Mouse (Mus musculus) brain, embryonic 14.5 days (tissue): ENCODE results near the gene Prr3. TPM values are rescaled to one million over a fixed set of nuclear protein-coding genes. Genes with fewer than 3 reads are reported as not detected.

ENCODE experiments used
- DNase-seq: peaks from one replicate; pipeline ENCODE4 v3.0.0-alpha.2; 2011; ENCODE audit warnings: low read depth
- CTCF ChIP-seq: fragments of 200-500 bp; IDR thresholded peaks from 2 replicates; pipeline ENCODE4 v1.5.1; 2012; ENCODE audit warnings: inconsistent platforms, mild to moderate bottlenecking, moderate library complexity, borderline replicate concordance; ENCODE audit not compliant: insufficient read depth, insufficient read length; ENCODE audit errors: extremely low read depth
- POLR2A ChIP-seq: fragments of 200-500 bp; IDR thresholded peaks from 2 replicates; pipeline ENCODE4 v1.6.1; 2012; ENCODE audit warnings: mild to moderate bottlenecking, inconsistent platforms, borderline replicate concordance; ENCODE audit not compliant: poor library complexity, insufficient read depth, insufficient read length, severe bottlenecking; ENCODE audit errors: extremely low read depth
- polyA plus RNA-seq: library from polyadenylated mRNA; depleted of rRNA; stranded (reverse); fragments of >200 nt; gene quantifications from 2 replicates; pipeline ENCODE4 v1.2.3, GENCODE M21; 2012

Prr3 gene
- polyA plus RNA-seq, 1 experiment: 81.6 TPM

DNA sequence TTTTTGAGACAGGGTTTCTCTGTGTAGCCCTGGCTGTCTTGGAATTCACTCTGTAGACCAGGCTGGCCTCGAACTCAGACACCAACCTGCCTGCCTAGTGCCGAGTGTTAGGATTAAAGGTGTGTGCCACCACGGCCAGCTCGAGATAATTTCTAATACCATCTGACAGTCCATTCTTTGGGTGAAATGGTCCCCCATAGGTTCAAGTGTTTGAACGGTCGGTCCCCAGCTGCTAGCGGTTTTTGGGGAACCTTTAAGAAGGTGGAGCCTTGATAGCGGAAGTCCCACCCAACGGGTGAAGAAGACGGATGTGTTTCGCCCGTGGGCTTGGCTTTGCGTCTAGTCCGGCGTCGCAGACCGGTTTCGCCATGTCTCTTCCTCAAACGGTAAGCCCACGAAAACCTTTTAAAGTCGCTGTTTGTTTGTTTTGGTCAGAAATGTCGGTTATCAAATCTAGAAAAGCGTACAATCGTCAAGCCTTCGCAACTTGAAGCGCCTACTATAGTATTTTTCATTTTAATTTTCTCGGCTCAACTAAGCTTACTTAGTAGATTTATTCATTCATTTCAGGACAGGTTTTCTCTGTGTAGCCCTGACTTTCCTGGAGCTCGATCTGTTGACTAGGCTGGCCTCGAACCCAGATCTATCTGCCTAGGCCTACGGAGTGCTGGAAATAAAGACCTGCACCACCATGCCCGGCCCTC, 14.3 kb upstream of the Prr3 start:
- TF ChIP-seq CTCF: no peak
- peak; percentile 36; the same call in 1 of the 2 replicates for TF ChIP-seq POLR2A
- DNase-seq: peak; percentile 95

DNA sequence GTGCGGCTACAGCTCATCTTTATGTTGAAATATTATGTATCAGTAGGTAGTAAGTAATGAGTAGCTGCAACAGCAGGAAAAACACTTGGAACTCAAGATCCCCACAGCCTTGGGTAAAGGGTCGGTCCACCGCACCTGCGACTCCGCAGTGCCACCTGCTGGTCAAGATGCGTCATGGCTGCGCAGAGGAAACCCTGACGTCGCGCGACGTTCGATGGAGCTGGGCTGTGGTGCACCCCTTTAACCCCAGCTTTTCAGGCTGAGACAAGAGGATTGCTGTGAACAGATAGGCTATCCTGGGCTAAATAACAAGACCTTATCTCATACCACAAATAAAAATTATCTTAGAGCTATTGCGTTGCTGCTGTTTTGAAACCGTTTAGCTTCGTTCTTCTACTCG, 13.6 kb upstream of the Prr3 start:
- TF ChIP-seq CTCF (peak; percentile 99), POLR2A (no peak)
- DNase-seq: peak; percentile 91

- TF ChIP-seq CTCF (no peak), POLR2A (no peak)
- no peak for DNase-seq
These were observed 11.7 kb upstream of the Prr3 start for GRCm38 (mm10) chr17:35991781-35992180.

- DNase-seq: no peak
- no peak for TF ChIP-seq POLR2A
- TF ChIP-seq CTCF: no peak
These were observed 1.7 kb upstream of the Prr3 start for GRCm38 (mm10) chr17:35981776-35982175.

DNA sequence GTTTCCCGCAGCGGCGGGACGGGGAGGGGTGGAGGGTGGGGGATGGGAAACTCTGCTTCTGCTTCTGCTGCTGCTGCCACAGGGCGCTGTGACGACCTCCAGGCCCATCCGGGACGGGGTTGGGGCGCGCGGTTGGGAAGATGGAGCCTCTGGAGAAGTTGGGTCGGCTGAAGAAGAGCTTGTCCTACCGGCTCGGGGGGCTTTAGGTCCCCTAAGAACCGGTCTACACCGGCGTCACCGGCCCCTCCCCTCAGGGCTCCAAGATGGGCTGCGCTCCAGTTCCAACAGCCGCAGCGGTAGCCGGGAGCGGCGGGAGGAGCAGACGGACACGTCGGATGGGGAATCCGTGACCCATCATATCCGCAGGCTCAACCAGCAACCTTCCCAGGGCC, 323 bp upstream of the Prr3 start:
- no peak for TF ChIP-seq POLR2A
- no peak for TF ChIP-seq CTCF
- DNase-seq: peak; percentile 63

- DNase-seq: peak; percentile 96
- TF ChIP-seq POLR2A: no peak; the same call in 1 of the 2 replicates
- TF ChIP-seq CTCF: no peak
These were observed 1.1 kb downstream of the Prr3 start for GRCm38 (mm10) chr17:35978811-35979400.

DNA sequence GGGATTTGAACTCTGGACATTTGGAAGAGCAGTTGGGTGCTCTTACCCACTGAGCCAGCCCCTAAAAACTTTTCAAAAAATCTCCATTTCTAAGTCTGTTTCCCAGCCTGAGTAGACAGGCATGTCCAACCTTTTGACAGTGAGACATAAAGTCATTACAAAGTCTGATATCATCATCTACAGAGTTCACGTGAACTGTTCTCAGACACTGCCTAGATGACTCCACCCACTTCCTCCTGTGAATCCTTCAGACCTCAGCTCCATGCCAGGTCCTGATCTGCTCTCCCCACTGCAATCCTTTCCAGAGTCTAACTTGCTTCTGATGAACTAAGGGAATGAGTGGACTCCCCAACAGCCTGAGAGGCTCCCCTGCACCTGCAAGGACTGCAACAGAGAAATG, 7.9 kb downstream of the Prr3 start:
- no peak for DNase-seq
- no peak for TF ChIP-seq CTCF
- no peak for TF ChIP-seq POLR2A

GRCm38 (mm10) chr17:35969418-35970389, 10.3 kb downstream of the Prr3 start, which contains the start of gene Abcf1:
Gene Abcf1 (minus strand): TSS chr17:35969761.
- TF ChIP-seq CTCF (no peak), POLR2A (peak; percentile 79)
- peak; percentile 98 for DNase-seq

DNA sequence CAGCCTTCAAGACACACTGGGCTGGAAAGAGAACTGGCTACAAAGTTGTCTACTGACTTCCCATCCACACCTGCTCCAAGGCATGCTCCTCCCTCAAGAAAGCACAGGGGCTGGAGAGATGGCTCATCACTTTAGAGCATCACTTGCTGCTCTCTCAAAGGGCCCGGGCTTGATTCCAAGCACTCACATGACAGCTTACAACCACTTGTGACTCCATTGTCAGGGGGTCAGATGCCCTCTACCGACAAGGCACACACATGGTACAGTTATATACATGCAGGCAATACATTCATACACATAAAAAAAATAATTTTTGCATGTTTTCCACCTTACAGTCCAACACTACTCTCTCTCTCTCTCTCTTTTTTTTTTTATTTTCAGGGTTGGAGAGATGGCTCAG, 12.4 kb downstream of the Prr3 start:
- TF ChIP-seq CTCF (no peak), POLR2A (no peak)
- DNase-seq: no peak

DNA sequence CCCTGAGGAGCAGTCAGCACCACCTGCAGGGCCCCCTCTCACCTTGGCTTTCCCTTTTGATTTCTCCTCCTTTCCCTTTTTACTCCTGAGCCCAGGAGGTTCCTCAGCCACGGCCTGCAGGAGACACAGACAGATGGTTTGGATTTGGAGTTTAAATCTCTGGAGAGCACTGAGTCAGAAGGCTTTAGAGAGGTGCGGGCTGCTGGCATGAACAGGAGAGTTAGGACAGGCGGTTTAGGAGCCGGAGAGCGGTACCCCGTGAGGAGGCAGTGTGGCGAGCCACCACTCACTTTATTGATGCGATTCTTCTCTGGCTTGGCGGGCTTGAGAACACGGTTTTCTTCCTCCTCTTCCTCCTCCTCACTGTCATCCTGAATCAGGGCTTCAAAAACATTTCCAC, 16.8 kb downstream of the Prr3 start:
- no peak for TF ChIP-seq CTCF
- no peak for TF ChIP-seq POLR2A
- no peak for DNase-seq
